Mouse (Mus musculus) left cerebral cortex, adult 2 months (tissue): ENCODE measurements around the gene Nmu. TPM values are rescaled to one million over a fixed set of nuclear protein-coding genes. Genes with fewer than 3 reads are reported as not detected.

Experiments used
- DNase-seq, 2 experiments: peaks; one replicate each; pipeline ENCODE4 v3.0.0; 2021 to 2022; ENCODE audit warnings: low spot score in 2 of 2, mixed read lengths in 1 of 2; ENCODE audit errors: extremely low spot score in 1 of 2
- H3K27ac ChIP-seq: fragments of 200-600 bp; 2 replicates; pipeline ENCODE4 v1.8.1; 2022
- H3K4me3 ChIP-seq: fragments of 200-600 bp; 2 replicates; pipeline ENCODE4 v1.8.1; 2022
- CTCF ChIP-seq: fragments of 200-600 bp; IDR thresholded peaks from 2 replicates; pipeline ENCODE4 v1.8.1; 2022; ENCODE audit warnings: antibody characterized with exemption, mild to moderate bottlenecking, moderate library complexity
- intact Hi-C: fragments of 180-260 bp; cut with DNase I; formaldehyde crosslinking; loops from one replicate; pipeline ENCODE4 v1.15.1; 2025
- total RNA-seq, 2 experiments: library from RNA; stranded (reverse); gene quantifications; 2 replicates each; pipeline ENCODE4 v1.2.3; 2021

The Nmu gene
- total RNA-seq, 2 experiments from 2014 or later, result not detected

- no peak overlapping the region for H3K27ac ChIP-seq
- DNase-seq, result no peak
- intact Hi-C loops, result loop anchor here (2.0 to 10.0 kb wide), 3 partner anchors 77 to 235 kb away; partner anchors contain the start of gene Srd5a3
- peak overlapping the region; percentile 94 for H3K4me3 ChIP-seq
- TF ChIP-seq CTCF, result no peak
Measured at GRCm38 (mm10) chr5:76305616-76306015, 58.0 kb downstream of the Nmu start.

- H3K27ac ChIP-seq, result peak within 1 kb of the TSS; percentile 89
- peak within 1 kb of the TSS; percentile 94 for H3K4me3 ChIP-seq
- TF ChIP-seq CTCF, result no peak
- intact Hi-C loops, result loop anchor here (2.0 to 10.0 kb wide), 5 partner anchors 78 to 236 kb away; partner anchors contain the start of genes Exoc1, Srd5a3 and Tmem165
- DNase-seq, result peak; percentile 93
Measured at GRCm38 (mm10) chr5:76304452-76305341, 58.9 kb downstream of the Nmu start, which contains the start of gene Clock. TSS of gene Clock (minus strand) at chr5:76304792.

GRCm38 (mm10) chr5:76303745-76304451 is 59.7 kb downstream of the Nmu start:
- intact Hi-C loops, result loop anchor here (2.0 to 10.0 kb wide), 6 partner anchors 79 to 237 kb away; partner anchors contain the start of genes Exoc1, Srd5a3 and Tmem165
- DNase-seq, result peak; percentile 77
- TF ChIP-seq CTCF, result no peak
- Histone ChIP-seq H3K27ac (peak overlapping the region; percentile 89), H3K4me3 (peak overlapping the region; percentile 94)

DNA sequence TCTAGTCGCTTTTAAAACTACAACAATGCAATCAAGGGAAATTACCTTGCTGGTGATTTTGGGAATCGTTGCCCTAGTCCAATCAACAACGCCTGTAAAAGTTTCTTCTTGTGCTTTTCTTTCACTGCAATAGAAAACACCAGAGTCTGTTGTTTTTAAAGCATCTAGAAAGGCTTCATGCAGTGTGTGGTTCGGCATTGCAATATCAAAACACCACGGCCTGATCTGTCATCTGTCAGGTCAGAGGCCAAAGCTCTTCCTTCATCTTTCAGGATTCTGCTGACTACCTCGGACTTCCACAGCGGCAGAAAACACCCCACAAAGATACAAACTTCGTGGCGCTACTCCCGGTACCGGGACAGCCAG is 60.2 kb downstream of the Nmu start:
- DNase-seq, result no peak
- peak overlapping the region; percentile 89 for H3K27ac ChIP-seq
- TF ChIP-seq CTCF, result no peak
- H3K4me3 ChIP-seq, result peak overlapping the region; percentile 94
- intact Hi-C loops, result loop anchor here (2.0 to 10.0 kb wide), 4 partner anchors 111 to 224 kb away; partner anchors contain the start of genes Exoc1, Srd5a3 and Tmem165

- Histone ChIP-seq H3K27ac (no peak overlapping the region), H3K4me3 (no peak overlapping the region)
- TF ChIP-seq CTCF, result peak; percentile 46
- DNase-seq, result no peak
- intact Hi-C loops, result loop anchor here (2.0 to 10.0 kb wide), 4 partner anchors 113 to 225 kb away; partner anchors contain the start of genes Exoc1, Srd5a3 and Tmem165
Measured at GRCm38 (mm10) chr5:76302009-76302408, 61.6 kb downstream of the Nmu start.

- H3K27ac ChIP-seq, result no peak overlapping the region
- H3K4me3 ChIP-seq, result no peak overlapping the region
- no peak for DNase-seq
- no peak for TF ChIP-seq CTCF
- intact Hi-C loops, result no loop called here
Measured at GRCm38 (mm10) chr5:76289234-76289691, 74.3 kb downstream of the Nmu start.

DNA sequence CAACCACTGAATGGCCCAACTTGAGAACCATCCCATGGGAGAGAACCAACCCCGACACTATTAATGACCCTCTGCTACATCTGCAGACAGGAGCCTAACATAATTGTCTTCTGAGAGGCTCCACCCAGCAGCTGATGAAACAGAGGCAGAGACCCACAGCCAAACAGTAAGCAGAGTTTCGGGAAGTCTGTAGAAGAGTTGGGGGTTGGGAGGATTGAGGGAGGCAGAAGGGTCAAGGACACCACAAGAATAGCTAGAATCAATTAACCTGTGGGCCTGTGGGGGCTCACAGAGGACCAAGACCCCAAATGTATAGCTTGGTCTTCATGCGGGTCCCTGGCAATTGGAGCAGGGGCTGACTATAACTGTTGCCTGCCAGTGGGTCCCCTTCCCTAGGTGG is 75.3 kb downstream of the Nmu start:
- Histone ChIP-seq H3K4me3 (no peak overlapping the region), H3K27ac (no peak overlapping the region)
- intact Hi-C loops, result no loop called here
- no peak for DNase-seq
- TF ChIP-seq CTCF, result no peak

- no peak overlapping the region for H3K4me3 ChIP-seq
- peak; percentile 43 for TF ChIP-seq CTCF
- H3K27ac ChIP-seq, result no peak overlapping the region
- intact Hi-C loops, result no loop called here
- no peak for DNase-seq
Measured at GRCm38 (mm10) chr5:76287062-76287461, 76.5 kb downstream of the Nmu start.

- Histone ChIP-seq H3K4me3 (no peak overlapping the region), H3K27ac (no peak overlapping the region)
- no peak for TF ChIP-seq CTCF
- no peak for DNase-seq
- intact Hi-C loops, result no loop called here
Measured at GRCm38 (mm10) chr5:76285699-76286098, 77.9 kb downstream of the Nmu start.

DNA sequence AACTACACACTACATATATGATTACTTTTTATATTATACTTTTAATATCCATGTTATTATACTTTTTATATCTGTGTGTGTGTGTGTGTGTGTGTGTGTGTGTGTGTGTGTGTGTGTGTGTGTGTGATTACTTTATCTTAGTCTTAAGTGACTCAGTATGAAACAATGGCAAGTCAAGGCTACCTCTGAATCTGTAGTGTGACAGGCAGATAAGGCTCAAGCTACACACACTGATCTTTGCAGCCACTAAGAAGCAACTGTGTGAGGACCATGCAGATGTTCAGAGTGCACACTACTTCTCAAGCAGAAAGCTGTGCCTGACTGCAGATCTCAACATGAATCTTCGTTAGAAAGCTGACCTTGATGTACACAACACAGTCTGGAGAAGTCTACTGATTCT is 79.7 kb downstream of the Nmu start:
- H3K4me3 ChIP-seq, result no peak overlapping the region
- DNase-seq, result no peak
- intact Hi-C loops, result no loop called here
- no peak overlapping the region for H3K27ac ChIP-seq
- no peak for TF ChIP-seq CTCF

Other genes starting within 250 kb of the Nmu start
- 10 to 100 TPM; 19.8 to 21.8 TPM for gene Srd5a3, start 223.5 kb downstream of the Nmu start, total RNA-seq
- gene Tmem165, start 179.9 kb downstream of the Nmu start, total RNA-seq, result 10 to 100 TPM; 32.2 to 32.5 TPM
- gene Clock, start 59.0 kb downstream of the Nmu start, total RNA-seq, result 10 to 100 TPM; 56.7 to 56.9 TPM
- not detected for gene Pdcl2, start 32.6 kb downstream of the Nmu start, total RNA-seq
- not detected for gene Gm7271, start 120.3 kb upstream of the Nmu start, total RNA-seq
- gene Exoc1, start 165.5 kb upstream of the Nmu start, total RNA-seq, result 10 to 100 TPM; 55.4 to 59.9 TPM
- gene Cep135, start 224.9 kb upstream of the Nmu start, total RNA-seq, result 1 to 10 TPM; 6.8 to 7.2 TPM